Mouse (Mus musculus) CH12.LX (cell line): ENCODE measurements around the gene Prokr1. TPM values are rescaled to one million over a fixed set of nuclear protein-coding genes. Genes with fewer than 3 reads are reported as not detected.

Source experiments
- DNase-seq: peaks from one replicate; pipeline ENCODE4 v3.0.0-alpha.2; 2013; ENCODE audit errors: extremely low read depth
- H3K27ac ChIP-seq: 2 replicates; pipeline ENCODE4 v1.5.1; 2012; ENCODE audit warnings: low read depth, mild to moderate bottlenecking, control low read depth, moderate library complexity; ENCODE audit not compliant: insufficient read depth
- H3K27me3 ChIP-seq: replicated peaks from 2 replicates; pipeline ENCODE3; 2012; ENCODE audit warnings: inconsistent platforms
- H3K36me3 ChIP-seq, 2 experiments: replicated peaks in 1 of 2; 2 replicates each; pipeline versions ENCODE3 to v1.6.1; 2012; ENCODE audit warnings: inconsistent platforms in 1 of 2, low read length in 1 of 2, mild to moderate bottlenecking in 1 of 2, mixed read lengths in 1 of 2, moderate library complexity in 1 of 2; ENCODE audit not compliant: control insufficient read depth in 1 of 2, insufficient read depth in 1 of 2
- H3K4me1 ChIP-seq, 2 experiments: 2 replicates each; pipeline ENCODE4 v1.6.1; 2012; ENCODE audit warnings: inconsistent platforms in 1 of 2, moderate library complexity in 1 of 2; ENCODE audit not compliant: insufficient read depth in 2 of 2, control insufficient read depth in 1 of 2
- H3K4me2 ChIP-seq: 2 replicates; pipeline ENCODE4 v1.6.1; 2012; ENCODE audit warnings: low read depth, mild to moderate bottlenecking, control low read depth; ENCODE audit not compliant: poor library complexity, insufficient read depth, severe bottlenecking
- H3K4me3 ChIP-seq, 3 experiments: fragments of 150-350 bp in 1 of 3; sonication (generic) in 1 of 3; replicated peaks in 1 of 3; 2 replicates each; pipeline versions ENCODE3 to v1.5.1; 2011 to 2012; ENCODE audit warnings: low read depth in 2 of 3, low read length in 2 of 3, mild to moderate bottlenecking in 2 of 3, moderate library complexity in 2 of 3, control low read depth in 1 of 3, improper control_type of control experiment in 1 of 3, inconsistent platforms in 1 of 3, mixed read lengths in 1 of 3; ENCODE audit not compliant: poor library complexity in 1 of 3
- H3K79me2 ChIP-seq: replicated peaks from 2 replicates; pipeline ENCODE4 v1.6.1; 2012; ENCODE audit warnings: mild to moderate bottlenecking, moderate library complexity; ENCODE audit not compliant: control insufficient read depth, poor library complexity, insufficient read depth, severe bottlenecking; ENCODE audit errors: extremely low read depth
- H3K9ac ChIP-seq: 2 replicates; pipeline ENCODE4 v1.6.1; 2012; ENCODE audit warnings: low read depth, mild to moderate bottlenecking, control low read depth, moderate library complexity; ENCODE audit not compliant: insufficient read depth
- H3K9me3 ChIP-seq: replicated peaks from 2 replicates; pipeline ENCODE3; 2012; ENCODE audit warnings: low read length, inconsistent platforms, mixed read lengths
- CHD1 ChIP-seq: IDR thresholded peaks from 2 replicates; pipeline ENCODE4 v1.6.1; 2012; ENCODE audit warnings: low read depth, low read length, improper control_type of control experiment, inconsistent platforms
- CTCF ChIP-seq, 2 experiments: IDR thresholded peaks in 1 of 2; conservative IDR thresholded peaks in 1 of 2; 2 replicates each; pipeline ENCODE4 v1.5.1; 2011 to 2012; ENCODE audit warnings: low read depth in 2 of 2, low read length in 2 of 2, improper control_type of control experiment in 1 of 2, inconsistent platforms in 1 of 2, mild to moderate bottlenecking in 1 of 2, moderate library complexity in 1 of 2
- E2F4 ChIP-seq: IDR thresholded peaks from 2 replicates; pipeline ENCODE4 v1.6.1; 2011; ENCODE audit warnings: low read depth, low read length, improper control_type of control experiment; ENCODE audit not compliant: insufficient replicate concordance
- ELF1 ChIP-seq: IDR thresholded peaks from 2 replicates; pipeline ENCODE4 v1.6.1; 2014; ENCODE audit warnings: low read depth, mild to moderate bottlenecking, inconsistent platforms, low read length, improper control_type of control experiment
- GABPA ChIP-seq: IDR thresholded peaks from 2 replicates; pipeline ENCODE4 v1.6.1; 2012; ENCODE audit warnings: low read depth, low read length, improper control_type of control experiment, inconsistent platforms; ENCODE audit not compliant: insufficient replicate concordance
- IRF4 ChIP-seq: IDR thresholded peaks from 2 replicates; pipeline ENCODE4 v1.6.1; 2014; ENCODE audit warnings: low read depth, mild to moderate bottlenecking, inconsistent platforms, low read length, improper control_type of control experiment
- JUN ChIP-seq: IDR thresholded peaks from 2 replicates; pipeline ENCODE4 v1.6.1; 2011; ENCODE audit warnings: low read depth, mild to moderate bottlenecking, low read length, improper control_type of control experiment, moderate library complexity; ENCODE audit not compliant: insufficient read depth
- NELFE ChIP-seq: IDR thresholded peaks from 2 replicates; pipeline ENCODE4 v1.6.1; 2011; ENCODE audit warnings: low read depth, low read length, improper control_type of control experiment
- PAX5 ChIP-seq: IDR thresholded peaks from 2 replicates; pipeline ENCODE4 v1.6.1; 2012; ENCODE audit warnings: low read length, inconsistent platforms, mixed read lengths
- POLR2A ChIP-seq: IDR thresholded peaks from 2 replicates; pipeline ENCODE4 v1.6.1; 2011; ENCODE audit warnings: low read depth, mild to moderate bottlenecking, improper control_type of control experiment, low read length
- RAD21 ChIP-seq: IDR thresholded peaks from 2 replicates; pipeline ENCODE4 v1.6.1; 2011; ENCODE audit warnings: low read depth, mild to moderate bottlenecking, low read length, improper control_type of control experiment, moderate library complexity
- SIN3A ChIP-seq: IDR thresholded peaks from 2 replicates; pipeline ENCODE4 v1.6.1; 2012; ENCODE audit warnings: low read length, improper control_type of control experiment, inconsistent platforms
- SMC3 ChIP-seq: IDR thresholded peaks from 2 replicates; pipeline ENCODE4 v1.6.1; 2011; ENCODE audit warnings: low read depth, low read length, improper control_type of control experiment
- TBP ChIP-seq: conservative IDR thresholded peaks from 2 replicates; pipeline ENCODE4 v1.6.1; 2011; ENCODE audit warnings: low read depth, low read length, improper control_type of control experiment
- TCF12 ChIP-seq: IDR thresholded peaks from 2 replicates; pipeline ENCODE4 v1.6.1; 2014; ENCODE audit warnings: low read depth, mild to moderate bottlenecking, inconsistent platforms, low read length, improper control_type of control experiment
- UBTF ChIP-seq: IDR thresholded peaks from 2 replicates; pipeline ENCODE4 v1.6.1; 2012; ENCODE audit warnings: low read depth, mild to moderate bottlenecking, inconsistent platforms, low read length, improper control_type of control experiment, moderate library complexity
- ZC3H11A ChIP-seq: IDR thresholded peaks from 2 replicates; pipeline ENCODE4 v1.6.1; 2012; ENCODE audit warnings: low read depth, mild to moderate bottlenecking, inconsistent platforms, low read length, improper control_type of control experiment
- dilution Hi-C: fragments of 300-500 bp; cut with MboI; formaldehyde crosslinking; loops from 2 replicates; pipeline ENCODE4 v1.14.3; 2020; ENCODE audit warnings: low sequenced_read_pairs; ENCODE audit not compliant: extremely low pct_unique_long_range_greater_than_20kb, extremely low pct_ligation_motif_present
- in situ Hi-C: fragments of 300-500 bp; cut with MboI; formaldehyde crosslinking; loops from 3 replicates; pipeline ENCODE4 v1.14.3; 2019; ENCODE audit warnings: low sequenced_read_pairs, low pct_ligation_motif_present, low pct_unique_long_range_greater_than_20kb, mixed read lengths
- polyA plus RNA-seq: library from polyadenylated mRNA; unstranded; fragments of >175 nt; gene quantifications from 2 replicates; pipeline ENCODE4 v1.2.1, GENCODE M21; 2012; ENCODE audit warnings: low read depth; ENCODE audit not compliant: insufficient read length
- total RNA-seq, 2 experiments: library from RNA; depleted of rRNA; stranded (reverse); fragments of 300-350 nt in 1 of 2; fragments of >200 nt in 1 of 2; gene quantifications; 2 replicates each; pipeline ENCODE4 v1.2.3; 2012 to 2014

The Prokr1 gene
- total and polyA plus RNA-seq, 3 experiments: 0.08 TPM; not detected in 2

DNA sequence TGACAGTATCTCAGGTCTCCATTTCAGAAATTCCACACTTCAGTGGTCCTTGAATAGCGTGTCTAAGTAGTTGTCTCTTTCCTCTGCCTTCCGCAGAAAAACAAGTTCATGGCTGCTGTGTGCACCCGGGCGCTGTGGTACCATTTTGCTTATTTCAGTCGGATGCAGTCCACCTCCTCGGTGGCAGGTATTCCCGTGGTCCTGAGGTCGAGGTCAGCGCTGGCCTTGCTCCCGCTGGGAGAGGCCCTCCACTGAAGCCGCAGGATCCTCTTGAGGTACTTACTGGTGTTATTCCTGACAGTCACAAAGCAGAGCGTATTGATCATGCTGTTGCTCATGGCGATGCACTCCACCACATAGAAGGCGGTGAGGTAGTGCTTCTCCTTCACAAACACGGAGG lies 9.5 kb downstream of the Prokr1 start:
- in situ Hi-C loops (no loop called here), dilution Hi-C loops (no loop called here)
- H3K27ac ChIP-seq: no peak overlapping the region
- H3K9me3 ChIP-seq: no peaks in the 10 kb centered on the region
- H3K79me2 ChIP-seq: no peaks in the 10 kb centered on the region
- TF ChIP-seq IRF4 (no peak), CHD1 (no peak), RAD21 (no peak)
- no peak overlapping the region for H3K4me2 ChIP-seq
- no peaks in the 10 kb centered on the region for H3K36me3 ChIP-seq
- peaks cover 4% of the 10 kb centered on the region for H3K27me3 ChIP-seq
- H3K4me3 ChIP-seq: no peak overlapping the region
- no peak for DNase-seq
- 0 out of 4 replicates have a peak, but pooled peaks cover 0 to 2% of the 10 kb centered on the region in 2 experiments for H3K4me1 ChIP-seq
- H3K9ac ChIP-seq: no peak overlapping the region

- Histone ChIP-seq H3K79me2 (no peaks in the 10 kb centered on the region), H3K27me3 (no peaks in the 10 kb centered on the region), H3K9ac (no peak overlapping the region), H3K27ac (no peak overlapping the region)
- TF ChIP-seq JUN (no peak), CTCF (conservative IDR thresholded peaks at IDR 0.05 in 1 of 2, IDR thresholded peaks at IDR 0.05 in 1 of 2; ENCODE audit: low read depth in 2 of 2, low read length in 2 of 2) (no peak), E2F4 (no peak), ZC3H11A (no peak), PAX5 (no peak), SIN3A (no peak), POLR2A (no peak), TCF12 (no peak), GABPA (no peak), UBTF (no peak), ELF1 (no peak), SMC3 (no peak), RAD21 (no peak), TBP (no peak), NELFE (no peak), CHD1 (no peak)
- TF ChIP-seq, all 38 proteins: peak for 0
- no peak for DNase-seq
- H3K9me3 ChIP-seq: peaks cover 5% of the 10 kb centered on the region
- no peak overlapping the region for H3K4me2 ChIP-seq
- H3K4me1 ChIP-seq: 0 out of 4 replicates have a peak, but pooled peaks cover 0 to 2% of the 10 kb centered on the region in 2 experiments
- in situ Hi-C loops: no loop called here
- H3K4me3 ChIP-seq: no peak overlapping the region
- no peaks in the 10 kb centered on the region for H3K36me3 ChIP-seq
- dilution Hi-C loops: no loop called here
Observed at GRCm38 (mm10) chr6:87578247-87578646, 12.3 kb downstream of the Prokr1 start.
